Mouse (Mus musculus) liver, adult 2 months (tissue): ENCODE measurements around the gene Rala. TPM values are rescaled to one million over a fixed set of nuclear protein-coding genes. Genes with fewer than 3 reads are reported as not detected.
A peak's percentile ranks its signal among the peaks of the same experiment; 100 is the strongest.
"Not testable (repeated sequence)": the region's sequence is repeated elsewhere in the genome, so short reads cannot be mapped to it uniquely, and the experiment has no call there.

Experiments used
- DNase-seq: peaks from one replicate; pipeline ENCODE4 v3.0.0-alpha.2; 2011; ENCODE audit warnings: low read depth, low spot score; ENCODE audit errors: extremely low read depth
- H3K27ac ChIP-seq: fragments of 200-500 bp; replicated peaks from 2 replicates; pipeline ENCODE4 v1.5.1; 2012; ENCODE audit warnings: low read depth, mild to moderate bottlenecking, control low read depth, inconsistent platforms, low read length; ENCODE audit not compliant: insufficient read depth
- H3K27me3 ChIP-seq: fragments of 200-500 bp; 2 replicates; pipeline ENCODE4 v1.6.1; 2012; ENCODE audit warnings: mild to moderate bottlenecking, moderate library complexity, low read length, inconsistent platforms; ENCODE audit not compliant: control insufficient read depth, insufficient read depth
- H3K36me3 ChIP-seq: fragments of 200-500 bp; 2 replicates; pipeline ENCODE4 v1.6.1; 2012; ENCODE audit warnings: low read length, inconsistent platforms; ENCODE audit not compliant: control insufficient read depth, insufficient read depth
- H3K4me1 ChIP-seq: fragments of 200-500 bp; 2 replicates; pipeline ENCODE4 v1.6.1; 2011; ENCODE audit warnings: low read length; ENCODE audit not compliant: control insufficient read depth, insufficient read depth
- H3K4me3 ChIP-seq: fragments of 200-500 bp; 2 replicates; pipeline ENCODE4 v1.5.1; 2011; ENCODE audit warnings: low read depth, mild to moderate bottlenecking, control low read depth, low read length, moderate library complexity; ENCODE audit not compliant: insufficient read depth
- H3K79me2 ChIP-seq: fragments of 200-500 bp; 2 replicates; pipeline ENCODE4 v1.6.1; 2012; ENCODE audit warnings: inconsistent platforms, mild to moderate bottlenecking, low read length, moderate library complexity; ENCODE audit not compliant: control insufficient read depth, insufficient read depth
- H3K9ac ChIP-seq: fragments of 200-500 bp; 2 replicates; pipeline ENCODE4 v1.6.1; 2012; ENCODE audit warnings: low read depth, mild to moderate bottlenecking, control low read depth, inconsistent platforms, low read length
- CTCF ChIP-seq: fragments of 200-500 bp; IDR thresholded peaks from 2 replicates; pipeline ENCODE4 v1.5.1; 2011; ENCODE audit warnings: low read depth, low read length, control low read depth
- POLR2A ChIP-seq: fragments of 200-500 bp; IDR thresholded peaks from 2 replicates; pipeline ENCODE4 v1.6.1; 2011; ENCODE audit warnings: low read length, control low read depth; ENCODE audit not compliant: insufficient read depth; ENCODE audit errors: extremely low read depth
- WGBS: fragments of 180-500 bp; shearing (Covaris S2); methylation state at CpG from one replicate; pipeline ENCODE4 v1.1.7; 2018; 5-methylcytosine and 5-hydroxymethylcytosine counted together
- polyA plus RNA-seq: library from polyadenylated mRNA; depleted of rRNA; stranded (reverse); fragments of >200 nt; gene quantifications from 2 replicates; pipeline ENCODE4 v1.2.3, GENCODE M21; 2012
- total RNA-seq: library from RNA; depleted of rRNA; stranded (reverse); fragments of >200 nt; gene quantifications from 2 replicates; pipeline ENCODE4 v1.2.3, GENCODE M21; 2014

Gene Rala
- total and polyA plus RNA-seq, 2 experiments: 9.3 to 17.3 TPM

DNA sequence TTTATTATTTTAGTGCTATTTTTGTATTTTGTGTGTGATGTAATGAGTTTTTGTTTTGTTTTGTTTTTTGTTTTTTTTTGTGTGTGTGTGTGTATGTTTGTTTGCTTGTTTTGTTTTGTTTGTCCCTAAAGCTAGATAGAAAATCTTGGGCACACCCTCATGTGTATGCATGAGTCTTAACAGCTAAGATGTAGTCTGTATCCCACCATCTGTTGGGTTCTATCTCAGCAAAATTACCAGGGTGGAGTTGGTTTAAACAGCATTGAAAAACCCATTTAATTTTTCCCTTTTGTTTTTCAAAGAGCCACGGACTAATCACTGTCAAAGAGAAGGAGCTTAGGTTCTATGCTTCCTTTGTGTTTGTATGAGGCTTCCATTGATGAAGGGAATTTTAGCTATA is 10.2 kb upstream of the Rala start:
- H3K9ac ChIP-seq: no peak overlapping the region
- WGBS: 55% methylated on average over 1 of the region's 1 CpGs
- H3K4me1 ChIP-seq: no peaks in the 10 kb centered on the region
- H3K27me3 ChIP-seq: no peaks in the 10 kb centered on the region
- H3K79me2 ChIP-seq: no peaks in the 10 kb centered on the region
- DNase-seq: no peak
- no peak for TF ChIP-seq CTCF
- H3K36me3 ChIP-seq: no peaks in the 10 kb centered on the region
- H3K27ac ChIP-seq: no peak overlapping the region
- H3K4me3 ChIP-seq: no peak overlapping the region

DNA sequence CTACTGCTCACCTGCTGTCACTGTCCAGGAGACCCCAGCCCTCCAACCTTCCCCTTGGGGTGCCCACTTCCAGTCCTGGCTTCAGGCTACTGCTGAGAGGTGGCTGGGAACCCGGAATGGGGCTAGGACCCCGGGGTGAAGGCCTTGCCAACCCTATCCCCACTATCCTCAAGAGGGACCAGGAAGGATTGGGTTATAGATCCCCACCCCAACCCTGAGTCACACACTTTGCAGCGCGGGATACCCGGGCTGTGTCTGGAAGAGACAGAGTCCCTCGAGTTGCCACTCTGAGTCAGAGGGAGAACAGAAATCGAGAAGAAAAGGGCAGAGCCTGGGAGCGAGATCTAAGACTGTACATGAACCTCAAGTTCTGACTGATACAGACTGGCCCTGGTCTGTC is 6.5 kb upstream of the Rala start:
- not testable (repeated sequence) for H3K9ac ChIP-seq, H3K36me3 ChIP-seq, DNase-seq, H3K27ac ChIP-seq, H3K27me3 ChIP-seq, H3K4me1 ChIP-seq, H3K4me3 ChIP-seq, H3K79me2 ChIP-seq
- 91% methylated on average over 8 of the region's 8 CpGs for WGBS

DNA sequence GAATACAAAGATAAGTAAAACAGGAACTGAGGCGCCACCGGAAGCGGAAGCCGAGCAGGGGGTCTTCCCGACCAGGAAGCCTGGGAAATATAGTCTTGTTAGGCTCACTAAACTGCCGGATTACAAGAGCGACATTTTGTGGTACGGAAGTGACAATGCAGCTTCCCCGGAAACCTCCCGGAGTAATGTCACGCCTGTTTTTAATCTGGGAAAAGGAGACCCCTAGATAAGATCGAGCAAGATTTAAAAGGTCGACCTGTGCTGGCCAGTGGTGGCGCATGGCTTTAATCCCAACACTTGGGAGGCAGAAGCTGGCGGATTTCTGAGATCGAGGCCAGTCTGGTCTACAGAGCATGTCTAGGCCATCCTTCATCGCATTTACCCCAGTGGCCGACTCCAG is 5.5 kb upstream of the Rala start:
- Histone ChIP-seq H3K36me3 (no peaks in the 10 kb centered on the region), H3K27me3 (no peaks in the 10 kb centered on the region), H3K79me2 (no peaks in the 10 kb centered on the region), H3K4me1 (peaks cover 1% of the 10 kb centered on the region; the same call in 1 of the 2 replicates), H3K9ac (no peak overlapping the region), H3K4me3 (no peak overlapping the region), H3K27ac (no peak overlapping the region)
- DNase-seq: no peak
- 73% methylated on average over 18 of the region's 18 CpGs for WGBS
- TF ChIP-seq POLR2A (no peak), CTCF (no peak)

DNA sequence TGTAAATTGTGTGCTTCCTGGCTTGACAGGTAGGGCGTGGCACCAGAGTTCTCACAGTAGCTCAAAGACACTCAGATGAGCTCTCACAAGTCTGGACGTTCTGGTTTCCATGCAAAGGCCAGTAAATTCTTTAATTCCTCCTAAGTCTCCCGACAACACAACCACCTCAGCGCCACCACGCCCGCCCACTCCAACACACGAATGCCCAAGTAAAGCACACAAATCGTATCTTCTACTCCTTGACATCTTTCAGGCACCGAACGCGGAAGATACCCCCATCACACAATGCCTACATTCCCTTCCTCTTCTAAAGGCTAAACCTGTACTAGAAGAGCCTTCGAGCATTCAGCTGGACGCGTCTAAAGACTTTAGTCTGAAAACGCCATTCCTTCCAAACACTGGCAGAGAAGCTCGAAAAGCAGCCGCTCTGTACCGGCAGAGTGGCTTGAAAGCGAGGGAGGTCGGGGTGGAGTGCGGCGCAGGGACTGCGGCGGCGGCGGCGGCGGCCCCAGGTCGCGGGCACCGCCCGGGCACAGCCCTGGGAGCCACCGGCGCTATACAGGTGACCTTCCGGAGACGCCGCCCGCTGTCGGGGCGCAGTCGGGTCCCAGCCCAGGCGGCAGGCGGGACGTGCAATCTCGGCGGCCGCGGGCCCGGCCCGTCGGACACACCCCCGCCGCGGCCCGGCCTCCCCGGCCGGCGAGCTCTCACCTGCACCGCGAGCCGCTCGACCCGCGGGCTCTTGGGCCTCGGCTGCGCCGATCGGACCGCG is 547 bp downstream of the Rala start:
- DNase-seq: peak; percentile 50
- Histone ChIP-seq H3K79me2 (peaks cover 10% of the 10 kb centered on the region; the same call in 1 of the 2 replicates), H3K27me3 (no peaks in the 10 kb centered on the region), H3K9ac (peak overlapping the region; percentile 74), H3K4me3 (peak overlapping the region; percentile 78), H3K4me1 (peaks cover 6% of the 10 kb centered on the region; the same call in 1 of the 2 replicates), H3K36me3 (no peaks in the 10 kb centered on the region), H3K27ac (peak overlapping the region; percentile 73)
- under 1% methylated on average over 67 of the region's 70 CpGs for whole genome bisulfite sequencing
- TF ChIP-seq POLR2A: no peak
- no peak for TF ChIP-seq CTCF

DNA sequence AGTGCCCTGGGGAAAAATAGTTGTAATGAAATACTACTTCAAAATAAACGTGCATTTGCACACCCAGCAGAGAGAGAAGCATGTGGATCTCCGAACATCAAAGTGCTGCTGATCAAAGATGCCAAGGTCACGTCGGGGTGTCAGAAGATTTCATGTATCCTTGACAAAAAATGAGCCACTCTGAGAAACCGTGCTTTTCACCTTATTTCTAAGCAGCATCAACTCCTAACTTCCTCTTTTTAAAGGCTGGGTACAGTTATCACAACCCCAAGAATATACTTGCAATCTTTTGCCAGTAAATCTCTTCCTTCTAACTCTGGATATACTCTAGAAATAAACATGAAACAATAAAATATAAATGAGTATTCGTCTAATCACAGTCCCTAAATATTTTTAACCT is 1.7 kb downstream of the Rala start:
- Histone ChIP-seq H3K27me3 (no peaks in the 10 kb centered on the region), H3K4me1 (peaks cover 6% of the 10 kb centered on the region; the same call in 1 of the 2 replicates), H3K27ac (no peak overlapping the region), H3K4me3 (no peak overlapping the region), H3K79me2 (peaks cover 10% of the 10 kb centered on the region; the same call in 1 of the 2 replicates), H3K36me3 (no peaks in the 10 kb centered on the region), H3K9ac (no peak overlapping the region)
- no peak for DNase-seq
- 64% methylated on average over 6 of the region's 6 CpGs for WGBS
- no peak for TF ChIP-seq POLR2A
- no peak for TF ChIP-seq CTCF

DNA sequence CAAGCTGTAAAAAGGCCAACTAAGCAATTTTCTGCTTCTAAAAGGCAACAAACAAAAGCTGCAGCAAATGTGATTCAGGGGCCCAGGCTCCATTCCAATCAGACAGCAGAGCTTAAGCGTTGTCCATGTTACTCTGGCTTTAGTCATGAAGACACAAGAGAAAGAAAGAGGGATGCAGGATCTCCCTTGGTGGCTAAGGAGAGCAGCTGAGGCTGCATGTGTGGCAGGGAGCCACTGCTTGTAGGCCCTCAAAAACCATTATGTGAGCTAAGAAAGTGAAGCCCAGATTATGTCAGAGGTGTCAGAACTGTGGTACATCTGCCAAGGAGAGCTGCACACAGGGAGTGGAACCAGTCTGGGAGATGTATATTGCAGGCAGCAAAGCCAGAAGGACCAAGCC is 36.7 kb downstream of the Rala start:
- TF ChIP-seq CTCF (no peak), POLR2A (no peak)
- H3K4me3 ChIP-seq: no peak overlapping the region
- 94% methylated on average over 1 of the region's 1 CpGs for WGBS

More for the DNA sequence above, 36.7 kb downstream of the Rala start:
- Histone ChIP-seq H3K36me3 (no peaks in the 10 kb centered on the region), H3K79me2 (peaks cover 4% of the 10 kb centered on the region; the same call in 1 of the 2 replicates), H3K4me1 (no peaks in the 10 kb centered on the region), H3K9ac (no peak overlapping the region), H3K27ac (no peak overlapping the region), H3K27me3 (no peaks in the 10 kb centered on the region)
- no peak for DNase-seq
